Mouse (Mus musculus) gastrocnemius, adult 8-10 months (tissue): ENCODE measurements around the gene Timm13. TPM values are rescaled to one million over a fixed set of nuclear protein-coding genes. Genes with fewer than 3 reads are reported as not detected.

Source experiments
- DNase-seq, 2 experiments: peaks; one replicate each; pipeline ENCODE4 v3.0.0; 2022; ENCODE audit warnings: low spot score in 2 of 2
- total RNA-seq, 4 experiments: library from RNA; stranded (reverse); gene quantifications; 2 replicates each; pipeline ENCODE4 v1.2.4; 2022

Gene Timm13
- total RNA-seq, 4 experiments from 2014 or later = 119 to 143 (median 123) TPM

DNA sequence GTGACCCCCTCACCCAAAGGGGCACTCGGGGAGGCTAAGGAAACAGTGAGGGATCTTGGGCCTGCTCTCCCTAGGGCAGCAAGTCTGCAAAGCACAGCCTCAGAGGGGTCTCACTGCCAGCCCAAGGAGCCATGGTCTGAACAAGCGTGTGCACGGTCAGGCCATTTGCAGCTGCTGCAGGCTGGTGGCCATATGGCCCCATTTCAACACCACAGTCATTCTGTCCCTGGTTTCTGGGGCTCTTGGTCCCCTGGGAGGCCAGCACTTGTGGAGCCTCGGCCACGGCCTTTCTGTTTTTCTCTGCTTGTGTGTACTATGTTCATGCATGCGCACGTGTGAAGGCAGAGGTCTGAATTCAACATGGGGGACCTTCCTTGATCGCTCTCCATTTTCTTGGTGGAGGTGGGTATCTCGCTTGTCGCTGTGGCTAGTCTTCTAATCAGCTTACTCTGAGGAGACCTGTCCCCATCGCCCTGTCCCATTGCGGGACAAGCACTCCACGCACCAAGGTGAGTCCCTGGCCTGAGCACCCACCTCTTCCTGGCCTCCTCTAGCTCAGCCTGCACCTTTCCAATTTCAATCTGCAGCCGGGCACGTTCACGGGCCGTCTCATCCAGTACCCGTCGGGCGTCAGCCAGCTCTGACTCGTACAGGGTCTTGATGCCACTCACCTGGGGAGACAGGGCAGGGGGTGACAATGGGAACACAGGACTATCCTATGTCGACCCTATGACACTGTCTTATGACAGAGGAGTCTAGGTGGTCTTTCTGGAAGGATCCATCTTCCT, 8.8 kb upstream of the Timm13 start:
- DNase-seq = no peak

DNA sequence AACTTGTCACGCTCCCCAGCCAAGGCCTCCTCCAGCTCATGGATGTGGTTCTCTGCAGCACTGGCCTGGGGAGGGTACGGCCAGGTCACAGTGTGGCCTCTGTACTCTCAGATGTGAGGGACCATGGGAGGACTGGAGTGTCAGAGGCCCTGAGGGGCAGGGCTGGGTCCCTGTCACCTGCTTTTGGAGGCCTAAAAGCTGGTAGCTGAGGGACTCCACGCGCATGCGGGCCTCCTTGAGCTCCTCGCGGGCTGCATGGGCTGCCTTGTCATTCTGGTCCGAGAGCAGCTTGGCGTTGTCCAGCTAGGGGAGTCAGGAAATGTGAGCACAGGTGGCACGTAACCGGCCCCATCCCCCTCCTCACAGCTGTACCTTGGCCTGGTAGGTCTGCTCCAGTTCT, 3.9 kb upstream of the Timm13 start:
- DNase-seq = no peak

DNA sequence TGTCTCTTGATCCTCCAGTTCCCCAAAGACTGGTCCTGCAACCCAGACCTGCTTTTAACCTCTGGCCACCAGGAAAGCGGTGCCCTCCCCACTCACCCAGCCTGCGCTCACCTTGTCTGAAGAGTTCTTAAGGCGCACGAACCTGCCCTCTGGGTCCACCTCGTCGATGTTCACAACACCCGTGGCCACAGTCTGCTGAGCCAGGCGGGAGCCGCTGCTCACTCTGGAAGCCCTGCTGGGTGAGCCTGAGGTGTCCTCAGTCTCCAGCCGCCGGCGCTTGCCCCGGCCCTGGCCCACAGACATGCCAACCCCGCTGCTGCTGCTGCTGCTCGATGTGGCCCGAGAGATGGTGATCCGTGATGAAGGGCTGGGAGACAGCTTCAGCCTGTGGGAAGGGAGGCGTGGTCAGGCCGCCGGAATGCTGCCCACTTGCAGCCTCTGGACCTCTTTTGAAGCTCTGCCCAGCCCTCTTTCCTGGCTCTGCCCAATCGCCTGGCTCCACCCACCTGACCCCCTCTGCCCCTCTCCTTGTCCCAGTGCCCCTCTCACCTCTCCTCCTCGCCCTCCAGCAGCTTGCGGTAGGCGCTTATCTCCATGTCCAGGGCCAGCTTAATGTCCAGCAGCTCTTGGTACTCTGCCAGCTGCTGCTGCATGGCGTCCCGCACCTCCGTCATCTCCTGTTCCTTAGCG, 3.4 kb upstream of the Timm13 start:
- DNase-seq = no peak

DNA sequence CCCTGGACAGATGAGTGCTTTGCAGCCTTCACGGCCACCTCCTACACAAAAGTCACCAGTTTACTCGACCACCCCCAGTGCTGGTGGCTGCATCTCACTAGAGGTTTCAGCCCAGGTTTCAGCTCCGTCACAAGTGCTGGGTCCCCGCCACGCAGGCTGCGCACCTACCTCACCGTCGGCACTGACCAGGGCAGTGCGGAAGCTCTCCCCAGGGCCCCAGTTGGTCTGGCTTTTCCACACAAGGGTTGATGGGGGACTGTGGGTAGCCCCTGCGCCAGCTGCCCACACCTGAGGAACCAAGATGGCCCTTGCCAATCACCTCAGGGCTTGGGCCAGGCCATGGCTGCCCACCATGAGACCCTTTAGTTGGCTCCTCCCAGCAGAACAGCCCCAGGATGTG, 2.5 kb upstream of the Timm13 start:
- DNase-seq = no peak

DNA sequence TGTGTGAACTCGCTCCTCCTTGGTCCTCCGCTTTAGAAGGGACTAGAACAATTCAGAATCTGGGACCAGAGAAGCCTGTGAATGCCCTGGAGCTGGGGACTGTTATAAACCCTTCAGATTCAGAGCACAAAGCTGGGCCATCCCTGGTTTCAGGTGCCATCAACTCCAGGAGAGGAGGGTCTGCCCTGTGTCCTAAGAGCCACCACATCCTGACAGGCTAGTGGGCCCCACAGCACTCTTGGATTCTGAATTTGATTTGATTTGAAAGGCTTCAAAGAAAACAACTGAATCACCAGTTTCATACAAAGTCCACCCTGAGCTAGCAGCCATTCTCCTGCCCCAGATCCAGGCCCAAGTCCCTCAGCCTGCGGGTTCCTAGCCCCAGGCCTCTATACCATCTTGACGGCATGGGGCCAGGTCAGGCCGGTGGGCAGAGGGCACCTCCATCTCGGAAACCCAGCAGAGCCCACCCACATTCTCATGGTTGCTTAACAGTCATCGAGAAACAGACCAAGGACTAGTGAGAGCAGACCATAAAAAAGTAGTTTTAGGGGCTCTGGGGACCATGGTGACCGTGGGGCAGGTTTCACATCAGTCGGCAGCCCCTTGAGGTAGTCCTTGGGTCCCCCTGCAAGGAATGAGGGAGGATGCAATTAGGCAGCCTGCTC, 1.6 kb upstream of the Timm13 start:
- DNase-seq = no peak

DNA sequence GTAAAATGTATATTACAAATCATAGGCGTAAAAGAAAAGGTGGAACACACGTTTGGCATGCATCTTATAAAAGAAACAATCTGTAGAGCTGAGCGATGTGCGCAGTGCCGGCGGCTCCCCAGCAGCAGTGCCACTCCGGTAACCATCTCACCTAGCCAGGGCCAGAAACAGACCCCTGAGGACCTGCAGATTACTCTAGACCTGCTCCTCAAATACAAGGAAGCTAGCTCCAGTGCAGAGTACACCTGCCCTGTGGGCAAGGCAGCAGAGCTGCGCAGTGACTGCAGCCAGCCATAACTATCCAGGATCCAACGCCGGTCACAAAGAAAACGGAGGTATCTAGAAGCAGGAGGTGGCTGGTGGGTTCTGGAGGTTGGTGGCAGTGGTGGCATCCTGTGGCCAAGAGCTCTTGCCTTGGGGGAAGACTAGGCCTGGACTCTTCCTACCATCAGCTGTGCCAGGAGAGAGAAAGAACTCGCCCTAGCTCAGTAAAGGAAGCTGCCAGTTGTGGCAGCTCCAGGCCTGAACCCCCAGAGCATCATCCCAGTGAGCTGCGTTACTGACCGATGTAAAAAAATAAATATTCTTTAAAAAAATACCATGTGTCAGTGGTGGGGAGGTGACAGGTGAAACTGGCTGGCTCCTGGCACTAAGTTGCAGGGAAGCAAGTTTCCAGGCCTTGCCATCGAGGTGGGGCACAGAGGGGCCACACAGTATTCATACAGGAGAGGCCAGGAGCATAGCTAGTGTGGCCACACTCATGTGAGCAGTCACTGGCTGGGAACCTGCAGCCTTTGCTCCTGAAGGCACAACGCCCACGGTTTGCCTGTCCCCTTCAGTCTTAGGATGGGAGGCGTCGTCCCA, 872 bp upstream of the Timm13 start:
- DNase-seq = no peak

DNA sequence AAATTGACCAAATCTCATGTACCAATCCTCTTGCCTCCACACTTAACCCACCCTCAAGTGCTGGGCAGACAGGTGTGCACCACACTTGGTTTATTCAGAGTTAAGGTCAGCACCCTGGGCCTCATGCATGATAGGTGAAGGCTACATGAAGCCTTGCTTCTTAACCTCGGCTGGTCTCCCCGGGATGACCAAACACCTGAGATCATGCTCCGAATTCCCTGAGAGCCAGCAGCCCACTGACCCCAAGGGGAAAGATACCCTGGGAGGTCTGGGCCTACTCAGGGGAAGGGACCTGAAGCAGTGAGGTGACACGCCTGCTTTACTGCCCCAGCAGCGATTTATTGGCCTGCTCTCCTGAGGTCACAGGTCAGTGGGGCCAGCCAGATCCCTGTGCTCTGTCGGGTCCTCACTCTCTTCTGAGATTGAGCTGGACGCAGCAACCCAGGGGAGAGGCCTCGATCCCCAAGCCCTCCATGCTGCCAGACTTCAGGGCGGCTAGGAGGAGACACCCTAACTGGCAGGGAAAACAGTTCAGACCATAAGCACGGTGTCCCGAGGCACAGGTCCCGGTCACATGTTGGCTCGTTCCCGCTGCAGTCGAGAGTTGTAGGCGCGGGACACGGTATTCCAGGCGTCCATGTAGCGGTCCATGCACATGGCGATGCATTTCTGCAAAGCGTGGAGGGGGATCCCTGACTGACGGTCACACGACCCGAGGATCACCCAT, 1.0 kb downstream of the Timm13 start:
- peak in 1 of 2 experiments; percentile 38 for DNase-seq

DNA sequence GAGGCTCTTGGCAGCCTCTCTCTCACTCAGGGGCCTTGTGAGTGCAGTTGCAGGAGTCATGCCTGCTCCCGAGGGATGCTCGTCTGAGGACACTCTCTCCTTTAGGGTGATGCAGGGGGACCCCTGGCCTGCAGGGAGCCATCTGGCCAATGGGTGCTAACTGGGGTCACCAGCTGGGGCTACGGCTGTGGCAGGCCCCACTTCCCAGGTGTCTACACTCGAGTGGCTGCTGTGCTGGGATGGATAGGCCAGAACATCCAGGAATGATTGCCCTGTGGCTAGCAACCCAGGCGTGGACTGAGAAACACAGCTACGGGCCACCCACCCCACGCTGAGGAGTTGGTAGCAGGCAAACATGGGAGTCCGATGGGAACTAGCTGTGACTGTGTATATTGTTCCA, 1.7 kb downstream of the Timm13 start:
- DNase-seq = no peak

DNA sequence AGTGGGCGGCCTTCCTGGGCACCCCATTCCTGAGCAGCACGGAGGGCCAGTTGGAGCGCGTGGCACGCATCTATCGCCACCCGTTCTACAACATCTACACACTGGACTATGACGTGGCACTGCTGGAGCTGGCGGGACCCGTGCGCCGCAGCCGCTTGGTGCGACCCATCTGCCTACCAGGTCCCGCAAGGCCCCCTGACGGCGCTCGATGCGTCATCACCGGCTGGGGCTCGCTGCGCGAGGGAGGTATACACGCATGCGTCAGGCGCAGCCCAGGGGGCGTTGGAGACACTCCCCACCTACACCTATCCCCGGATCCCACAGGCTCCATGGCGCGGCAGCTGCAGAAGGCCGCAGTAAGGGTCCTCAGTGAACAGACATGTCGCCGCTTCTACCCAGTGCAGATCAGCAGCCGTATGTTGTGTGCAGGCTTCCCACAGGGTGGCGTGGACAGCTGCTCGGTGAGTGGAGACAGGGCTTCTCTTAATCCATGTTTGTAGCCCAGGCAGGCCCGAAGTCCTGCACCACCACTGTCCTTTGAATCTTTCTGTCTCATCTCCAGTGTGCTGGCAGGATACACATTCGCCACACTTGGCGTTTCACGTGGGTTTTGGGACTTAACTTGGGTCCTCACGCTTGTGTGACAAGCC, 2.8 kb downstream of the Timm13 start:
- no peak for DNase-seq

DNA sequence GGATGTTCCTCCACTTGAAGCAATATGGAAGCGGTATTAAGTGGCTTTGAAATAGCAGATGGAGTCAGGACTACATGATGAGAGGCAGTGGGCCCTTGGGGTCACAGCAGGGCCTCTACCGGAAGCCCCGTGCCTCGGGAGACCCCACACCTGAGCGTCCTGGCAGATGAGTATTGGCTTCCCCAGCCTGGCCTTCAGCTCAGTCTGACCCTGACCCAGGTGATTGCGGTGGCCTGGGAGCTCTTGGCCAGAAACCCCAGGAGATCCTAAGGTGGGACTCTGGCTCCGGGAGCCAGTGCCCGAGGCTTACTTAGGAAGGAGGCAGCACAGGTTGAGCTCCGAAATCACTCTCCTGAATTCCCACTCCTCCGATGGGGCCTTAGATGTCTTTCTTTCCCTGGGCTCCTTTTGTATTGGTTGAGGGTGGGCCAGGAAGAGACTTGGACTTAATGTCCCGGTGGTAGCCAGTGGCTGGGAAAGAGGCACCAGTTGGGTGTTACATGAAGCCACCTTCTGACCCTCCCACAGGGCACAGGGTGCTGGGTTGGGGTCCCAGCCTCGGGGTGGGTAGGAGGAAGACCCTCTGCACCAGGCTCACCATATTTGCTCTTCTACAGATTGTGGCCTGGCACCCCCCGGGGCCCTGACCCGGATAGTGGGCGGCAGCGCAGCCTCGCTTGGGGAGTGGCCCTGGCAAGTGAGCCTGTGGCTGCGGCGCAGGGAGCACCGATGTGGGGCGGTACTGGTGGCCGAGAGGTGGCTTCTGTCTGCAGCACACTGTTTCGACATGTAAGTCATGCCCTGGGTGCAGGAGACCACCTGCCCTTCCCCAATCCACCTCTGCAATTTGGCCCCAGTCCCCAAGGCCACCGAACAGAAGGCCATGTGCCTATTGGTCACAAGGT, 3.9 kb downstream of the Timm13 start:
- no peak for DNase-seq

DNA sequence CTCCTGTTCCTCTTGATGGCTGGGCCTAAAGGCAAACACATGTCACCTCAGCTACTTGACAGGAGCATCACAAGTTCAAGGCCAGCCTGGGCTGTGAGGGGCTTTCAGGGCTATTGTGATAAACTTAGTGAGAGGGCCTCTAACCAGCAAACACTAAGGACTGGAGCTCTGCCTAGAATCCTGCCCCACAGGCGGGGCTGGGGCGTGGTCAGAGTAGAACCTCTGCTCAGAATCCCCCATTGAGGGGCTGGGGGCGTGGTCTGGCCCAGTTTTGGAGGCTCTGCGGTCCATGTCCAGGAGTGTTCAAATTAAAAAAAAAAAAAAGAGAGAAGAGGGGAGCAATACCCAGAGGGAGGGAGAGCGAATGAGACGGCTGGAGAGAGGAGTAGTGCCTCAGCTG, 5.1 kb downstream of the Timm13 start:
- no peak for DNase-seq

DNA sequence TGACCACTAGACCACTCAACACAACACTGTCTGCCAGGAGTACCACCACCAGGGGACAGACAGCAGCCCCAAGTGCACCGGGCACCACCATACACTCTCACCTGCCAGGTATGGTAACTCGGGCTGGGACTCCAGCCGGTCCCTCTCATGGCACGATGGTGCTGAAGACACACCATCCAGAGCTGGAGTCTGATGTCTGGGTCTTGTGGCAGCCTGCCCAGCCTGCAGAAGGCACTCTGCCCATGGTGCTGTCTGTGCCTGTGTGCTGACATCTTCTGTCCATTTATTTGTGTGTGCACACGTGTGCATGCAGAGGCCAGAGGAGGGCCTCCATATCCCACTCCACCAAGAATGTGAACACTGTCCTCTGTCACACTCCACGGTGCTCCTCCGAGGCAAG, 5.7 kb downstream of the Timm13 start:
- no peak for DNase-seq

DNA sequence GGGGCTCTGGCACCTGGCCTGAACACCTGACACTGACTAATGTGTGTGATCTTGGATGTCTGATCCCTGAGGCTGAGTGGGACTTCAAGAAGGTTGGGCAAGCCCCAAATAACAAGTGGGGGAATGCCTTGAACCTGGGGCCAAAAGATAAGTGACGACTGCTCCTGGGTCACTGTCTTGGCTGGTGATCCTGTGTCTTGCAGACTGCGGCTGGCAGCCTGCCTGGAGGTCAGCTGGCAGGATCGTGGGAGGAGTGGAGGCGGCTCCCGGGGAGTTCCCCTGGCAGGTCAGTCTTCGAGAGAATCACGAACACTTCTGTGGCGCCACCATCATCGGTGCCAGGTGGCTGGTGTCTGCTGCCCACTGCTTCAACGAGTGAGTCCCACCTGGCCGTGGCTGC, 13.6 kb downstream of the Timm13 start:
- DNase-seq = peak; percentile 53 to 72

DNA sequence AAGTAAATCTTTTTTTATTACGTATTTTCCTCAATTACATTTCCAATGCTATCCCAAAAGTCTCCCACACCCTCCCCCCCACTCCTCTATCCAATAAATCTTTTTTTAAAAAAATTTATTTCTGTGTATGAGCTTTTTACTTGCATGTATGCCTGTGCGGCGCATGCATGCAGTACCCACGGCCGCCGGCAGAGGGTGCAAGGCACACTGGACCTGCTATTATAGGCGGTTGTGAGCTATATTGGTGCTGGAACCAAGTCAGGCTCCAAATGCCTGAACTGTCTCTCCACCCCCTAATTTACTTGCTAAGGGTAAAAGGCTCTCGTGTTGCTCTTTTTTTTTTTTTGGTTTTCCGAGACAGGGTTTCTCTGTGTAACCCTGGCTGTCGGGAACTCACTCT, 19.5 kb downstream of the Timm13 start:
- peak; percentile 69 to 77 for DNase-seq

DNA sequence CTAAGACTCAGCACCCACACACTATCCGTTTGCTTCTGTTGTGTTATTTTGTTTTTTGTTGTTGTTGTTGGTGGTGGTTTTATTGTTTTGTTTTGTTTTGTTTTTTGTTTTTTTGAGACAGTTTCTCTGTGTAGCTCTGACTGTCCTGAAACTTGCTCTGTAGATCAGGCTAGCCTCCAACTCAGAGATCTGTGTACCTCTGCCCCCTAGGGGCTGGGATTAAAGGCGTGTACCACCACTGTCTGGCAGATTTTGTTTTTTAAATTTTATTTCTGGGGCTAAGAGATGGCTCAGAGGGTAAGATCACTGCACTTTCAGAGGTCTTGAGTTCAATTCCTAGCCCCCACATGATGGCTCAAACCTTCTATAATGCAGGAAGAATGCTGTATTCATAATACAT, 19.9 kb downstream of the Timm13 start:
- no peak for DNase-seq

DNA sequence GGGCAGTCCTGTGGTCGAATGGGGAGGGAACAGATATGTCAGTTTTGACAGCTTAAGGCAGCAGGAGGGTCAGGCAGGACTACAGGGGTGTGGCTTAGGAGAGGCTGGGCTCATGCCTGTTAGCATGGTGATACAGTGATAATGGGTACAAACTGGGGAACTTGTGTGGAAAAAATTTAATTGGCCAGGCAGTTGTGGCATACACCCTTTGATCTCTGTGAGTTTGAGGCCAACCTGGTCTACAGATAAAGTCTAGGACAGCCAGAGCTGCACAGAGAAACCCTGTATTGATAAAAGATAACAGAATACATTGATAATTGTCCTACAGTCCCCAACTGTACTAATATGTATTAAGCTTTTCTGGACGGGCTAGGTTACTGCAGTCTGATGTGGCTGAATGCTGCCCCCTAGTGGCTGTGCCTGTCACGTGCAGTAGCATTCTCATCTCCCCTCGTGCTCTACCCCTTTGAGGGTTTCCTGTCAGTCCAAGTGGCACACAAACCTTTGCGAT, 20.6 kb downstream of the Timm13 start:
- no peak for DNase-seq

DNA sequence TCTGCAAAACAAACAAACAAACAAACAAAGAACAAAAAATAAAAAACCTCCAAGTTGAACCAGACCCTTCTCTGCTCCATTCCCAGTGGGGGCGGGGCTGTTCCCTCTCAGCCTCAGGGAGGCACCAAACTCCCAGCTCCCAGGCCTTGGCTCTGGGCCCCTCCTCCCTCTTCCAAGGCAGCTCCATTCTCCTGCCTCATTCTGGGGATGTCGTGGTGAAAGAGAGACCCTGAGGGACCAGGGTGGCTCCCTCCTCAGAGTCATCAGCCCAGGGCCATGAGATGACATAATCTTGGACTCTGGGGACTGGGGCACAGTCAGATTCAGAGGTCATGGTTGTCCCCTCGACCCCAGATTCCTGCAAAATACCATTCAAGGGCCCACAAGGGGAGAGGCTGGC, 24.2 kb downstream of the Timm13 start:
- DNase-seq = no peak

DNA sequence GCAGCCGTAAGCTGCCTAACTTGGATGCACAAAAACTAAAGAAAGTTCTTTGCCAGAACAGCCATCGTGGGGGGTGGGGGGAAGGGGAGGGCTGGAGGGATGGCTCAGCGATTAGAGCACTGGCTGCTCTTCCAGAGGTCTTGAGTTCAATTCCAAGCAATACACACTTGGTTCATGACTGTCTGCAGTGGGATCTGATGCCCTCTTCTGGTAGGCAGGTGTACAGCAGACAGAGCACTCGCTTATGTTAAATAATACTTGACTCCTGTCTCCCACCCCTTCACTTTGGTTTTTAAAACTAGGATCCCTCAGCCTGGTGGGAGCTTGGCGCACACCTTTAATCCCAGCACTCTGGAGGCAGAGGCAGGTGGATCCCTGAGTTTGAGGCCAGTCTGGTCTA, 24.7 kb downstream of the Timm13 start:
- no peak for DNase-seq

DNA sequence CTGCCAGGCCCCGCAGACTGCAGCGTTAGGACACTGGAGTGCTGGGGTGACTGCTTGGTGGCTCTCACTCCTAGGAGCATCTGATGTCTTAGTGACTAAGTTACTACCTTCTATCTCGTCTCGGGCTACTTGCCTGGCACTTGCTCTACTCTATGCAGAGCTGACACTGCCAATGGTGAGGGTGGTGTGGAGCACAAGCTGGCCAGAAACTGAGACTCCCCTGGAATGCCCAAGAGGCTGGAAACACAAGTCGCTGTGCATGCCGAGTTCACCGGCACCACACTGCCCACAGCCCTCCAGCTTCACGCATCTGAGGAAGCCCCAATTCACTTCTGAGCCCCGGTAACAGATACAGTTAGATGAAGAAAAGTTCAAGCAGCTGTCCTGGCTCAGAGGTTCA, 26.7 kb downstream of the Timm13 start:
- DNase-seq = peak; percentile 33 to 51
